Mouse (Mus musculus) heart, embryonic 14.5 days (tissue): ENCODE measurements around the gene Fgr. TPM values are rescaled to one million over a fixed set of nuclear protein-coding genes. Genes with fewer than 3 reads are reported as not detected.

ENCODE experiments used
- ATAC-seq: fragments of 200-750 bp; cut with Nextera tagmentation; 2 replicates; pipeline ENCODE4 v1.8.0; 2017; ENCODE audit warnings: low read depth, moderate TSS enrichment; ENCODE audit not compliant: insufficient number of reproducible peaks, insufficient read depth, low FRiP score
- H3K27ac ChIP-seq, 2 experiments: fragments of 200-500 bp in 1 of 2; fragments of 300-500 bp in 1 of 2; sonication (generic) in 1 of 2; replicated peaks in 1 of 2; 2 replicates each; pipeline ENCODE4 v1.5.1; 2012 to 2014; ENCODE audit warnings: low read depth in 2 of 2, low read length in 2 of 2, control low read depth in 1 of 2, mild to moderate bottlenecking in 1 of 2, mixed read lengths in 1 of 2; ENCODE audit not compliant: control insufficient read depth in 1 of 2, insufficient read depth in 1 of 2
- H3K27me3 ChIP-seq: fragments of 300-500 bp; sonication (generic); 2 replicates; pipeline ENCODE4 v1.6.1; 2014; ENCODE audit warnings: mild to moderate bottlenecking, low read length, control low read depth; ENCODE audit not compliant: control insufficient read depth, insufficient read depth
- H3K36me3 ChIP-seq: fragments of 300-500 bp; sonication (generic); 2 replicates; pipeline ENCODE4 v1.6.1; 2014; ENCODE audit warnings: mild to moderate bottlenecking, control low read depth, low read length, mixed read lengths; ENCODE audit not compliant: control insufficient read depth, insufficient read depth
- H3K4me1 ChIP-seq, 2 experiments: fragments of 200-500 bp in 1 of 2; fragments of 300-500 bp in 1 of 2; sonication (generic) in 1 of 2; 2 replicates each; pipeline ENCODE4 v1.6.1; 2012 to 2014; ENCODE audit warnings: low read length in 2 of 2, control low read depth in 1 of 2, mixed read lengths in 1 of 2; ENCODE audit not compliant: control insufficient read depth in 2 of 2, insufficient read depth in 2 of 2
- H3K4me2 ChIP-seq: fragments of 300-500 bp; sonication (generic); 2 replicates; pipeline ENCODE4 v1.6.1; 2014; ENCODE audit warnings: mild to moderate bottlenecking, low read length
- H3K4me3 ChIP-seq, 2 experiments: fragments of 200-500 bp in 1 of 2; fragments of 300-500 bp in 1 of 2; sonication (generic) in 1 of 2; 2 replicates each; pipeline ENCODE4 v1.5.1; 2012 to 2014; ENCODE audit warnings: low read length in 2 of 2, mild to moderate bottlenecking in 2 of 2, control low read depth in 1 of 2, low read depth in 1 of 2, moderate library complexity in 1 of 2; ENCODE audit not compliant: control insufficient read depth in 1 of 2, insufficient read depth in 1 of 2
- H3K9ac ChIP-seq: fragments of 300-500 bp; sonication (generic); 2 replicates; pipeline ENCODE4 v1.6.1; 2014; ENCODE audit warnings: mild to moderate bottlenecking, low read length
- H3K9me3 ChIP-seq: fragments of 300-500 bp; sonication (generic); 2 replicates; pipeline ENCODE4 v1.6.1; 2016; ENCODE audit warnings: low read length, control low read depth; ENCODE audit not compliant: control insufficient read depth
- WGBS: fragments of 180-500 bp; shearing (Covaris S2); extraction: QIAGEN DNeasy Blood & Tissue Kit; methylation state at CpG from one replicate; pipeline ENCODE4 v1.1.7; 2014; 5-methylcytosine and 5-hydroxymethylcytosine counted together
- polyA plus RNA-seq: library from polyadenylated mRNA; unstranded; fragments of >200 nt; fragmentation: Nextera tagmentation; extraction: Ambion mirVana; gene quantifications from 2 replicates; pipeline ENCODE4 v1.2.1, GENCODE M21; 2014

Fgr gene
- polyA plus RNA-seq, 1 experiment from 2014 or later: 0.18 TPM

DNA sequence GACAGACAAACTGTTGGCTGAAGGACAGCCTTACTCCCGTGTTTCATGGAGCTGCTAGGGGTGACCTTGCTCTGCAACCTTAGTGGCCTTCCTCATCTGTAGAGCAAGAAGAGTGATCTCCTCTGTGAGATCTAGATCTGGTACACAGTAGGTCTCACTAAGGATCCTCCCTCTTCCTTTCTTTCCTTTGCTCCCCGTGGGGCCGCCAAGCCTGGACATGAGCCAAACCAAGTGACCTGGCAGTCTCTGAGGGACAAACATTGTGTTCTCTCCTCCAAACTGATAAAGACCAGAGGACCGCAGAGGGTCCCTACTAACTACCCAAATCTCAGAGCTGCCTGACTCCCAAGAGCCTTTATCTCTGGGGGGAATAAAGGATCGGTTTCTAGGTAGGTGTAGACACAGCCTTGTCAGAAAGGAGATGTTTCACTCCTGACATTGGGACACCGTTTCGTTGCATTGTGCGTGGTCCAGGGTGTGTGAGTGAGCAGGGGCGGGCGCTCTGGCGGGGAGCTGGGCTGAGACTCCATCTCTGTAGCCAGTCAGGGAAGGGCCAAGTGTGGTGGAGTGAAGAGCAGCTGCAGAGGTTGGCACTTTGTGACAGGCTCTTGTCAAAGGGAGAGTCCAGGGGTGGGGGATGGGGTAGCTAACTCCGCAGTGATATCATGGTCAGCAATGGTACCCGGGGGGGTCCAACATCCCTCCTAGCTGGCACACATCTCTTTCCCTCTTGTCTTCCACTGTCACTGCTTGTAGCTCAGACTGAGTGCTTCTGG is 12.8 kb upstream of the Fgr start:
- WGBS: 17% methylated on average over 13 of the region's 13 CpGs
- ATAC-seq: peak; percentile 38; the same call in 1 of the 2 replicates
- no peaks in the 10 kb centered on the region for H3K9me3 ChIP-seq
- H3K27me3 ChIP-seq: no peaks in the 10 kb centered on the region
- H3K4me1 ChIP-seq: peaks cover 29 to 45% of the 10 kb centered on the region in 2 experiments
- H3K36me3 ChIP-seq: no peaks in the 10 kb centered on the region
- H3K4me3 ChIP-seq: no peak overlapping the region
- peak overlapping the region; percentile 2 for H3K4me2 ChIP-seq
- peak overlapping the region; percentile 27 for H3K9ac ChIP-seq
- H3K27ac ChIP-seq: peak overlapping the region; percentile 92 to 93

DNA sequence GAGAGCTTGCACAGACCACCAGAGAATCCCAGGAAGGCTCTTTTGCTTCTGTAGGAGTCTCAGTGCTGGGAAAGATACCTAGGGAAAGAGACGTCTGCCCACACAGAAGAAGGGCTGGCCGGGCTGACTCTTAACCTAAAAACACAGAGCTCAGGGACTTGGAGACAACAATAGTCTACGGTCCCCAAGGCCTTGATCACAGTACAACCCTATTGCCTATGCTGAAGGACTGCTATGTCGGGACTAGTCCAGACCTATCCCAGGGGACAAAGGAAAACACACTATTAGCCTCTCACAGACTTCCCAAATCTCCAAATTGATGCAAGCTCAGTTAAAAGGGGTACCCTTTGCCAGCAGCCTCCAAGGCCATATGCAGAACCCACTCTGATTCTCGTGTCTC is 12.0 kb upstream of the Fgr start:
- Histone ChIP-seq H3K9me3 (no peaks in the 10 kb centered on the region), H3K27ac (peak overlapping the region; percentile 92 to 93; a peak in 2 of 4 replicates), H3K4me2 (no peak overlapping the region), H3K27me3 (no peaks in the 10 kb centered on the region), H3K4me3 (no peak overlapping the region), H3K9ac (peak overlapping the region; percentile 6; the same call in 1 of the 2 replicates), H3K4me1 (peaks cover 29 to 41% of the 10 kb centered on the region in 2 experiments), H3K36me3 (no peaks in the 10 kb centered on the region)
- 78% methylated on average over 5 of the region's 5 CpGs for WGBS
- ATAC-seq: no peak

DNA sequence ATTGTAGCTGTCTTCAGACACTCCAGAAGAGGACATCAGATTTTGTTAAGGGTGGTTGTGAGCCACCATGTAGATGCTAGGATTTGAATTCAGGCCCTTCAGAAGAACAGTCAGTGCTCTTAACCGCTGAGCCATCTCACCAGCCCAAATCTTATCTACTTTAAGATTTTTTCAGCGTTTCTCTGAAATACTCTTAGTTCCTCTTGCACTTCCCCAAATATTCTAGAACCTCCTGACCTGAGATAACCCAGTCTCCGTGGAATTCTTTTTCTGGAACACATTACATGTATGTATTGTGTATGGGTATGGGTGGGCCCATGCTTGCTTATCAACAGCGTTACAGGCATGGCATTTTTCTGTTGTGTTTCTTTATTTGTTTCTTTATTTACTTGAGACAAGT is 11.3 kb upstream of the Fgr start:
- Histone ChIP-seq H3K9ac (no peak overlapping the region), H3K4me1 (peaks cover 29 to 44% of the 10 kb centered on the region in 2 experiments), H3K4me3 (no peak overlapping the region), H3K27ac (no peak overlapping the region), H3K27me3 (no peaks in the 10 kb centered on the region), H3K36me3 (no peaks in the 10 kb centered on the region), H3K9me3 (no peaks in the 10 kb centered on the region), H3K4me2 (no peak overlapping the region)
- ATAC-seq: no peak
- 78% methylated on average over 4 of the region's 4 CpGs for WGBS

- no peak overlapping the region for H3K27ac ChIP-seq
- H3K4me1 ChIP-seq: peaks cover 33 to 49% of the 10 kb centered on the region in 2 experiments
- no peaks in the 10 kb centered on the region for H3K36me3 ChIP-seq
- H3K9ac ChIP-seq: no peak overlapping the region
- H3K4me3 ChIP-seq: no peak overlapping the region
- WGBS: 18% methylated on average over 2 of the region's 2 CpGs
- no peak overlapping the region for H3K4me2 ChIP-seq
- no peaks in the 10 kb centered on the region for H3K9me3 ChIP-seq
- H3K27me3 ChIP-seq: no peaks in the 10 kb centered on the region
- ATAC-seq: no peak
Measured at GRCm38 (mm10) chr4:132963436-132963835, 10.5 kb upstream of the Fgr start.

DNA sequence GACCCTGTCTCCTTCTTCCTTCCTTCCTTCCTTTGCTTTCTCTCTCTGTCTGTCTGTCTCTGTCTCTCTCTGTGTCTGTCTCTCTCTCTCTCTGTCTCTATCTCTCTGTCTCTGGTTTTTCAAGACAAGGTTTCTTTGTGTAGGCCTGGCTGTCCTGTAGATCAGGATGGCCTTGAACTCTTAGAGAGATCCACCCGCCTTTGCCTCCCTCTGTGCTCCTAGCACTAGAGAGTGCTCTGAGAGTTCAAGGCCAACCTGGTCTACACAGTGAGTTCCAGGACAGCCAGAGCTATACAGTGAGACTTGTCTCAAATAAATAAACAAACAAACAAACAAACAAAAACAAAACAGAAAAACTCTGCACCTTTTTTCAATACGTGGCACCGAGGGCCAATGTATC is 9.8 kb upstream of the Fgr start:
- WGBS: 51% methylated on average over 3 of the region's 3 CpGs
- Histone ChIP-seq H3K4me1 (peaks cover 30 to 43% of the 10 kb centered on the region in 2 experiments), H3K4me3 (no peak overlapping the region), H3K4me2 (no peak overlapping the region), H3K9me3 (no peaks in the 10 kb centered on the region), H3K27ac (no peak overlapping the region), H3K27me3 (no peaks in the 10 kb centered on the region), H3K36me3 (no peaks in the 10 kb centered on the region), H3K9ac (no peak overlapping the region)
- no peak for ATAC-seq

DNA sequence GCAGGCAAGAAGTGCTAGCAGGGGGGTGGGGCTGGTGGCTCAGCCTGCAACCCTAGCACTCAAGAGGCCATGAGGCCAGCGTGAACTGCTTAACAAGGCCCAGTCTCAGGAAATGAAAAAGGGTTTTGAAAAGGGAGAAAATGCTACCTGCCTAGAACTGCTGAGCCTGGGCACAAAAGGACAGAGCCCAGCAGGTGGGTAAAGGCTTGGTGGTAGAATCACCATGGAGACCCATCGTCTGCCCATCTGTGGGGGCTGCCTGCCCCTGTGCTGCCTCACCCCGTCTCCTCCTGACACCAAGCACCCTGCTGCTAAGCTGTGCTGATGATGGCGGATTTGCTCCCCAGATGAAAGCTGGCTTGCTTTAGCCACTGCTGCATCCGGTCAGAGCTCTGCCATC is 9.4 kb upstream of the Fgr start:
- WGBS: 71% methylated on average over 5 of the region's 5 CpGs
- Histone ChIP-seq H3K36me3 (no peaks in the 10 kb centered on the region), H3K27ac (no peak overlapping the region), H3K4me1 (peaks cover 26 to 39% of the 10 kb centered on the region in 2 experiments), H3K4me2 (no peak overlapping the region), H3K4me3 (no peak overlapping the region), H3K9ac (no peak overlapping the region; the same call in 1 of the 2 replicates), H3K27me3 (no peaks in the 10 kb centered on the region), H3K9me3 (no peaks in the 10 kb centered on the region)
- no peak for ATAC-seq

DNA sequence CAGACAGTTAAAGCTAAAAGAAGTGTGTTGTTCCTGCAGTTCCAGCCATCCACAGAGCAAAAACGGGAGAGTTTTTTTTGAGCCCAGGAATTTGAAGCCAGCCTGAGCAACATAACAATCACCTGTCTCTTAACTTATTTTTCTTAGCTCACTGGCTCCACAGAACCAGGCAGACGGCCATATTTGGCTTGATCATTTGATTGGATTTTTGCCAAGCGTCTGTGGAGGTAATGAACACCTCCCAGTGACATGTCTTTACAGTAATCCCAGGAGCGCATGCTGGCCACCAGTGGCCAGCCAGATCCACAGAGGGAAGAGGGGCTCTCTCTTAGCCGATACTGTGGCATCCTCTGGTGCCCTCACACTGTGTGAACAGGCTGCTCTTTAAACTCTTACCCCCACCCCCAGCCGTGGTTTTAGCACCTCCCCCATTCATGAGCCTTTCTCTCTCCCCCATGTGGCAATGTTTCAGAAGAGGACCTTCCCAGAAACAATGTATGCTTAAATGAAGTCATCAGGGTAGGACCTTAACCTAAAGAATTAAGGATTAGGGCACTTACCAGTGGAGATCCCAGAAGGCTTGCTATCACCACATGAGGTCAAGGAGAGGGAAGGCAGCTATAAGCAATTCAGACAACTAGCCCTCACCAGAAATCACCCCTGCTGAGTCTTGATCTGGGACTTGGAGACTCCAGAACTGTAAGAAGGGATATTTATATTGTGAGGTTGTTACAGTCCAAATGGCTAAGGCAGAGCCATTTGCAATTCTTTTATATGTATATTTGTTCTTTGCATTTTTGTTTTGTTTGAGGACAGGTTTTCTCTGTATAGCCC is 5.6 kb upstream of the Fgr start:
- Histone ChIP-seq H3K4me2 (no peak overlapping the region), H3K9ac (no peak overlapping the region), H3K9me3 (no peaks in the 10 kb centered on the region), H3K27me3 (peaks cover 3% of the 10 kb centered on the region; the same call in 1 of the 2 replicates), H3K36me3 (no peaks in the 10 kb centered on the region), H3K27ac (no peak overlapping the region; a peak in 1 of 4 replicates), H3K4me3 (no peak overlapping the region), H3K4me1 (peaks cover 5 to 13% of the 10 kb centered on the region in 2 experiments)
- no peak for ATAC-seq
- 42% methylated on average over 6 of the region's 6 CpGs for WGBS
